Mouse (Mus musculus) ovary, postnatal 14 days (tissue): ENCODE measurements at regions not wholly inside any gene's neighbourhood (a gene's known extent, or its start where the extent isn't known, plus 50 kb on each side); places are given as distances from the start of the nearest gene placed in this dataset.

Experiments used
- DNase-seq: peaks from one replicate; pipeline ENCODE4 v3.0.0; 2022; ENCODE audit warnings: low spot score

DNA sequence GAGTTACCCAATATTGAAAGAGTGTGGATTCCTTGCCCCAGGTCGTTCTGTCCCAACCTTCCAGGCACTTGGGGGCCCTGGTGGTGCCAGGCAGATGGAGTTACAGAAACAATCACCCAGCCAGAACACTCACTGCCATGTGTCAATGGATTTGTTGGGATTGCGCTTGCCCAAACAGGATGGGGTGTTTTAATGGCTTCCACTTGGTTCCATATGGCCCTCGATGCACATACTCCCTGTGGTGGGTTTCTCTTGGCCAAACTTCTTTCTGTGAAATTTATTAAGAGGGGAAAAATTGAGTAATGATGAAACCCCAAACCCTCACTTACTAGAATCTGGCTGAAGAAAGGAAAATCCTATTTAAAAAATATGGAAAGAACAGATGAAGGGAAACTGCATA, 146.8 kb downstream of the Spata18 start:
- DNase-seq: no peak

DNA sequence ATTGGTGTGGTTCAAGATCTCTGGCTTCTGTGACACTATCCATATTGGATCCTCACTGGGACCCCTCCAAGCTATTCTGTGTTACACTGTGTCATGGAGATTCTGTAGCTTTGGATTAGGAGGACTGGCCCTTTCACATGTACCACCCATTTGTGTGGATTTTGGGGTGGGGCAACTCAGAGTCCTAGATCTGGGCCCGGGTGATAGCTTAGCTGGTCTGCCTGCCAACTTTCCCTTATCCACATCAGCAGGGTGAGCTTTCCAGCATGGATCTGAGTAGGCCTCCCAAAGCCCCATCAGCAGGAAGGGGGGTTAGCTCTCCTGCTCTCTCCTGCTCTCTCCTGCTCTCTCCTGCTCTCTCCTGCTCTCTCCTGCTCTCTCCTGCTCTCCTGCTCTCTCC, 152.3 kb downstream of the Spata18 start:
- no peak for DNase-seq

GRCm38 (mm10) chr5:73804556-73805230, 153.5 kb downstream of the Spata18 start:
- no peak for DNase-seq

DNA sequence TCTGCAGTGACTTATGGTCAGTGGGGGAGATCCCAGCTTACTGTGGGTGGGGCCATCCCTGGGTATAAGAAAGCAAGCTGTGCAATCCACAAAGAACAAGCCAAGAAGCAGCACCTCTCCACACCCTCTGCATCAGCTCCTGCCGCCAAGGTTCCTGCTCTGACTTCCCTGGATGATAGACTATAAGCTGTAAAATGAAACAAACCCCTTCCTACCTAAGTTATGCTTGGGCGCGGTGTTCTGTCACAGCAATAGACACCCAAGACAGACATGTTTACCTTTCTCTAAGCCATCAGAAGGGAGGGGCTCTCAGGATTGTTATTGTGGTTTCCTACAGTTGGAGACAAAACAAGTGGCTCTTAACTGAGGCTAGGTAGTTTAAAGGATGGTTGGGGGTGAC, 159.5 kb downstream of the Spata18 start:
- DNase-seq: no peak

- no peak for DNase-seq
These were observed 159.9 kb downstream of the Spata18 start for GRCm38 (mm10) chr5:73811094-73811521.

- DNase-seq: no peak
These were observed 164.6 kb downstream of the Spata18 start for GRCm38 (mm10) chr5:73815752-73816151.

DNA sequence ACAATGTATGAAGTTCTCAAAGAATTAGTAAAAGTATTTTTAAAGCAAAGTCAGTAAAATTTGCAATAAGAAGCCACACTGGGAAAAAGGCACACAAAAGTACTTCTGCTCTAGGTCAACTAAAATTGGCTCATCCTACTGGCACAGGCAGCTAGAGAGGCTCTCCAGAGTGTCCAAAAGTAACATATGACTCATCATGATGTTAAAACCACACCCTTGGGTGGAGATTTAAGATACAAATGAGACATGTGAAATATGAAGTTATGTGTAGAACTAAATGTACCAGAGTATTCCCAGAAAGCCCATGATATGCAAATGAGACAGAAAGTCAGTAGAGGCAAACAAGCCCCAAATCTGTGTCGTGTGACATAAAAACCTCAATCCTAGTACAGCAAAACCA, 166.0 kb downstream of the Spata18 start:
- DNase-seq: no peak

- no peak for DNase-seq
These were observed 170.9 kb downstream of the Spata18 start for GRCm38 (mm10) chr5:73821956-73822545.

DNA sequence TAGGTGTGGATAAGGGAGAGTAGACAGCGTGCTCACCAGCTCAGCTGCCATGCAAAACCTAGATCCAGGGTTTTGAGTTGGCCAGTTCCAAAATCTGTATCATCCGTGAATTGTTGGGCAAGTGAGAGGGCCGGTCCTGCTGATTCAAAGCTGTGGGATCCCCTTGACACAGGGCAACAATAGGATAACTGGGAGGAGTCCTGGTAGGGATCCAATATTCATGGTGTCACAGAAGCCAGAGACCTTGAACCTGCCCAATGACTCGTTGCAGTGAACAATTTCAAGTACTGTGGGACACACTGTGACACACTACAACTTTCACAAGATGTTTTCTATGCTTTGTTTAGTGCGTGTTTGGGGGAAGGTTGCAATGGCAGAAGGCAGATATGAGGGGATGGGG, 172.2 kb downstream of the Spata18 start:
- no peak for DNase-seq

DNA sequence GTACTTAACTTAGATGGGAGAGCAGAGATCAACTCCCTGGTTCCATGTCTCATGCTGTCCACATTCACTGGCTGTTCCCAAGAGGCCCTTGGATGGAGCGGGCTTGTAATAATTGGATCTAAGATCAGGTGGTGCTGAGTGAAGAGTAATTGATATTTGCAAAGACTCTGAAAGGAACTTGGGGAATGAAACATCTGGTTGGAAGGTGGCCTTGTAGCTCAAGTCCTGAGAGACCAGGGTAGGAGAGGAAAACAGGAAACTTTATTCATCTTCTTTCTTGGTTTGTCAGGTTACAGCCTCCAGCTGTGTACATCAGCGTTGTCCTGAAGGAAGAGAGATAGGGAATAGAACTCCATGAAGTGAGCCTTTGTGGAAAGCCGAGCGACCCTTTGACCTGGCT, 175.8 kb downstream of the Spata18 start:
- no peak for DNase-seq

GRCm38 (mm10) chr5:73833721-73834120, 182.5 kb downstream of the Spata18 start:
- no peak for DNase-seq

GRCm38 (mm10) chr5:73843776-73844175, 192.6 kb downstream of the Spata18 start:
- no peak for DNase-seq

- DNase-seq: no peak
These were observed 195.1 kb downstream of the Spata18 start for GRCm38 (mm10) chr5:73846096-73846782.

- DNase-seq: no peak
These were observed 195.6 kb downstream of the Spata18 start for GRCm38 (mm10) chr5:73846783-73847151.

- no peak for DNase-seq
These were observed 200.3 kb downstream of the Spata18 start for GRCm38 (mm10) chr5:73851501-73851900.

DNA sequence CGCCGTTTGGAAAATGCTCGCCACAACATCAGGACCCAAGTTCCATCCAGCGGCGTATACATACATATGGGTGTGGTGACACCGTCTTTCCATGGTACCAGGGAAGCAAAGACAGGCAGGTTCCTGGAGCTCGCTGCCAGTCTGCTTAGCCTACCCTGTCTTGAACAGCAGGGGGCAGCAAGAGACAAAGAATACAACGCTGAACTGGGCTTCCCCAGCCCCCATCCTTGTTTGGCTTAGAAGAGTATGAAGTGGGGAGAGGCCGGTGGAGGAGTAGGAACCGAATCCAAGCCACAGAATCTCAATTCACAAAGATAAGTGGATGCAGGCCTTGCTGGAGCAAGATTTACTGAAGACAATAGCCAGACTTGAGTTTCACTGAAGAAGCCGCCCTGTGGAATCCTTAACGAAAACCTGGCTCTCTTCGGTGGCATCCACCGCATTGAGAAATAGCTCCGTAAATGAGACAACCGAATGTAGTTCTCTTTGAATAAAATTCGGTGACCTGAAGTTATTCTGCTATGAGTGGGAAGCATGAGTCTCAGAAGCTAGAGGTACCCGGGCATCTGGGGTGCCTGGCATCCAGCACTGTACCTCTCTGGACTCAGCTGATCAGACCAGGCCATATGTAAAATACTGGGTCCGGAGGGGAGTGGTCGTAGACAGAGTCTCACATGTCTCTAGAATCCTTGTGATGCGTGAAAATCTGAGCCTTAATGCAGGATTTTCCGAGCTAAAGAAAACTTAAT, 203.0 kb downstream of the Spata18 start:
- peak; percentile 67 for DNase-seq

- DNase-seq: peak; percentile 30
These were observed 203.7 kb downstream of the Spata18 start for GRCm38 (mm10) chr5:73854774-73855371.

DNA sequence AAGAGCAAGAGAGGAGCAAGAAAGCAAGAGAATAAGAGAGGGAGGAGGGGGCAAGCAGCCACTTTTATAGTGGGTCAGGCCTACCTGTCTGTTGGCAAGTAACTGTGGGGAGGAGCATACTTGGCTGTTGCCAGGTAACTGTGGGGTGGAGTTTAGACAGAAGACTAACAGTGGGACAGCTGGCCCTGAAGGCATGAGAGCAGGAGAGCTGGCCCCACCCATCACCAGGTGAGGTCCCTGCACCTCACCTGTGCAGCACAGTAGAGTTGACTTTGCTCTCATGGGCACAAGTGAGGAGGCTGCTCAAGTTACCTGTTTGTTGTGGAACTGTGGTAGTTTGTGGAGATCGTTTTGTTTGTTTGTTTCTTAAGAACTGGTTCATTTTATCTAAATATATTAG, 208.1 kb downstream of the Spata18 start:
- DNase-seq: no peak

DNA sequence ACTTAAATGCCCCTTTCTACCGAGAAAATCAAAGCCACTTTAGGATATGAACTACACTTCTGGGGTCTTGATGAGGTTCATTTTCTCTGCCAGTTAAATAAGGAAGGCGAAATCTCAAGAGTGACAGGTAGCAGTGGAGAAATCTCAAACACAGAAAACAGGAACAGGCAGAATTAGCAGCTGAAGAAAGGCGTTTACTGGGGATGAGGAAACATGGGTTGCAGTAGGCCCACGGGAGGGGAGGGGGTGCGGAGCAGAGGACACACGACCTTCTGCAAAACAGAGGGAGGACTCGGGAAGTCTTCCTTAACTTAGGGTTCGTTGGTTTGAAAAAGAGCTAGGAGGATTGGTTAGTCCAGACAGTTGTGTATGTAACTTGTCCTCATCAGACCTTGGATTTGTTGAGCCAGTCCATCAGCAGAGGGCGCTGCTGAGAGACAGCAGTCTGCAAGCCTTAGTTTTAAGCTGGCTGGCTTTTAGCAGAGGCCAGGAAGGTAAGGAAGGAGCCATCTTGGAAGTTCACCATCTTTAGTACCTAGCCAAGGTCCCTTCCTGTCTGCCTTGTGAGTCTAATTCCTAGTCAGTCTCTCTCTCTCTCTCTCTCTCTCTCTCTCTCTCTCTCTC, 204.0 kb downstream of the Usp46 start:
- peak; percentile 42 for DNase-seq

DNA sequence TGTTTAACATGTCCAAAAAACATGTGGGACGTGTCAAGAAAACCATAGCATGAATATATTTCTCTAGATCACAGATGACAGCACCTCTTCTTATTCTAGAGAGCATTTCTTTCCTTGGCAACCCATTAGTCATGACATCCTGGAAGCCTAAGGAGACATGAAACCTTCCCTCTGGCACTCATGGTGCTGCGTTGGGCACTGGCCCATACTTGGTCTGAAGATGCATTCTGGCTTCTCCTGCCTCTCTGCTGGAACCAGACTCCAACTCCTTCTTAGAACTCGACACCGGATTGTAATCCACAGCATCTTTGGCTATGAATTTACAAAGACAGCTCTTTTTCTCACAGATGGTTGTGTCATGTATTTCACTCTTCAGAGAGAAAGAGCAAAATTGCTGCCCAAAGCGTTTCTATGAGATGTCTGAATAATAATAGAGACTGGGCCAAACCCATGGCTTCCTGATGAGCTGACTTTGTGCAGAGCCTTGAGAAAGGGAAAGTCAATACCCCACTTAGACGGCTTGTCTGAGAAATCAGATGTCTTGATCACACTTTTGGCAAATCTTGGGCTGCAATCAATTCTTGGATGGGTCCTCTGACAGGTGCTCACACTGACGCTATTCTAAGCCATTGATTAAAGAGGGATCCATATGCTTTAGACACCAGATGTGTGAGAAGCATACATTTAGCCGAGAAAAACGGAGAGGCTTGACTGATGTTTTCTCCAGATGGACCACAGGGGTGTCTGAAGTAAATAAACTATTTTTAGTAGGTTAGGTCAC, 195.4 kb downstream of the Usp46 start:
- DNase-seq: no peak

- no peak for DNase-seq
These were observed 193.5 kb downstream of the Usp46 start for GRCm38 (mm10) chr5:73874770-73875169.
